Mouse (Mus musculus) liver (tissue): ENCODE data around the gene Klf13.

Experiments used
- DNase-seq: peaks from one replicate; pipeline ENCODE4 v3.0.0-alpha.2; 2020; ENCODE audit warnings: mixed read lengths

The Klf13 gene

DNA sequence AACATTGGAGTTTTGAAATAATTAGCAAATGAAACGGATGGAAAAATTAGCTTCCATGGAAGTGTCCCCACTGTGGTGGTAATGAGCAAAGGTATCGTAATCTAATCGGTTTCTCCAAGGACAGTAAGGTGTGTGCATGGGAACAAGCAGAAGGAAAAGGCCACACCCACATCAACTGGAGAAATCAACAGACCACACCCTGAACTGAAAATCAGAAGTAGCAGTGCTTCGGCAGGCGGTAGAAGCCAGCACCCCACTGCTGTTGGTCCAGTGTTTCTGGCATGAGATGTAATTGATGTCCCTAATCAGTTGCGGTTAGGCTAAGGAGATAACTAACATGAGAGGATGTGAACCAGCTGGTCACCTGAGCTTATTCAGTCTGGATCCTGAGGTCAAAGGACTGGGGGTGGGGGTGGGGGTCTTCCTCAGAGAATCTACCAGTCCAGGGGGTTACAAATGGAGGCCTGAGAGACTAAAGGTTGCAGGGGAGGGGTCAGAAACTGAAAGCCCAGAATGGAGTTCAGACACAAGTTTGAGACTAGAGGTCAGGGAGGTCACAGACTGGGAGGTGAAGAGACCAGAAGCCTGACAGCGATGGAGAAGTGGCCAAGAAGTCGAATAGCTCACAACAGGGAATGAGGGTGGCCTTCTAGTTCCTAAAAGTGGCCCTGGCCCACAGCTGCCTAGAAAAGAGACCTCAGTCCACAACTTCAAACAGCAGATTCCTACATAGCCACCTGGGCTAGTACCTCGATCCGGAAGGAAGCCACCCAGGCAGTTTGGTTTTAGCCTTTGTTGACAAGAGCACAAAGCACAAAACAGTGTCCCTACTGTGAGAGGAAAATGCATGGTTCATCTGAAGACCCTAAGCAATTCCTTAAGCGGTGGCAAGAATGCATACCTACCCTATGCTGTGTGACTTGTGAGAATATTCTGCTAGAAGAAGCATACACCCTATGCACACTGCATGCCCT is 9.1 kb upstream of the Klf13 start:
- DNase-seq: no peak

DNA sequence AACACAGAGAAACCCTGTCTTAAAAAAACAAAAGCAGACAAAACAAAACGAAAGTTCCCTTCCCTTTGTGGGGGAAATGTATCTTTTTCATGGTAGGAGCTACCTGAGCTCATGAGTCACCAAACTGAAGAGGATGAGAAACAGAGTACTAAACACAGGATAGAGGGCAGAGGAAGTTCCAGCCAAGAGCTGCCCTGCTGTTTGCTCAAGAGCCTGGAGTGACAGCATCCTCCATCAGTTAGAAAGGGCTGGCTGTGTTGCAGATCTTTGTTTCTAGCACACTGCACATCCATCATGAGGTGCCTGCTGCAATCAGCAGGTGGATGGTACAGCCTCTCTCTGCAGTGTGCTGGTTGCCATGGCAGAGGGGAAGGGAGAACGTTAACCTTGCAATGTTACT is 5.2 kb upstream of the Klf13 start:
- no peak for DNase-seq

GRCm38 (mm10) chr7:63941501-63941900 is 2.8 kb upstream of the Klf13 start:
- peak; percentile 81 for DNase-seq

DNA sequence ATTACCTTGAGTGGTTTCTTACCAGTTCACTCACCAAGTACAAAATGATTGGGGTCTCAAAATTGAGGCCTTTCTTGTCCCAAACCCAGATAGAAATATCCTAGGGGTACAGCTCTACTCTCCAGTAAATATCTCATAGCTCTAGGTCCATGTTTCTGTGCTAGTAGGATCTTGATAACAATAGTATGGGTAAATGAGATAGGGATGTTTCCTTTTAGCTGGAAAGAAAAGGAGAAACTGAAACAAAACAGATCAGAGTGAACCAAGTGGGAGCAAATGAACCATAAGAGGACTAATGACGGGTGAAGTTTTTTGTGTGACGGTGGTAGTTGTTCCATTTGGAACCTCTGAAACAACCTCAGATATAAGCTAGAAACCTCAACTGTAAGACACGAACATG is 2.3 kb upstream of the Klf13 start:
- DNase-seq: no peak

DNA sequence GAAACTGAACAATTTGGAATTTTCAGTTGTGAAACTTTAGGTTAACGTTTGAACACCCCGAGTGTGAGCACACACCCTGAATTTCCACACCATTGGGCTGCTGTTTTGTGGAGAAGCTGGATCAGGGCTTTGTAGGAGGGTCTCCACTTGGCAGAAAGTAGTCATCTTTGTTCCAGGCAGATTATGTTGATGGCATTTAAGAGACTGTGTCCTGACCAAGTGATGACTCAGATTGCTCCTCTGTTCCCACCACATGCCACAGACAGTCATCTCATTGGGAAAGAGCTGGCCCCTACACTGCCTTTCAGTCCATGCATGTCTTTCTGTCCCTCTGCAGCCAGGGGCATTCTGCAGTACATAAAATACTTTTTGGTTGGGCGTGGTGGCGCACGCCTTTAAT is 1.6 kb upstream of the Klf13 start:
- no peak for DNase-seq

GRCm38 (mm10) chr7:63939397-63939951 is 759 bp upstream of the Klf13 start:
- DNase-seq: peak; percentile 86

- peak; percentile 79 for DNase-seq
These were observed 425 bp downstream of the Klf13 start for GRCm38 (mm10) chr7:63938066-63938913.

GRCm38 (mm10) chr7:63937236-63938065 is 1.3 kb downstream of the Klf13 start:
- DNase-seq: peak; percentile 89

DNA sequence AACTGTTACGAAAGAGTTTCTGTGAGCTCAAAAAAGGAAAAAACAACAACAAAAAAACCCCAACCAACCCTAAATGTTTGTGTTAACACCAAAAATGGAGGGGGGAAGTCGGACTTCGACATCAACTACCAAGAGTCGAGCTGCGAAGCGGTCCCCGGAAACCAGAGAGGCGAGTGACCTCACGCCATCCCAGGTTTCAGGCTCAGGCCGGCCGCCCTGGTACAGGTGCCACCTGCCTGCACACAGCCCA is 1.8 kb downstream of the Klf13 start:
- DNase-seq: no peak

DNA sequence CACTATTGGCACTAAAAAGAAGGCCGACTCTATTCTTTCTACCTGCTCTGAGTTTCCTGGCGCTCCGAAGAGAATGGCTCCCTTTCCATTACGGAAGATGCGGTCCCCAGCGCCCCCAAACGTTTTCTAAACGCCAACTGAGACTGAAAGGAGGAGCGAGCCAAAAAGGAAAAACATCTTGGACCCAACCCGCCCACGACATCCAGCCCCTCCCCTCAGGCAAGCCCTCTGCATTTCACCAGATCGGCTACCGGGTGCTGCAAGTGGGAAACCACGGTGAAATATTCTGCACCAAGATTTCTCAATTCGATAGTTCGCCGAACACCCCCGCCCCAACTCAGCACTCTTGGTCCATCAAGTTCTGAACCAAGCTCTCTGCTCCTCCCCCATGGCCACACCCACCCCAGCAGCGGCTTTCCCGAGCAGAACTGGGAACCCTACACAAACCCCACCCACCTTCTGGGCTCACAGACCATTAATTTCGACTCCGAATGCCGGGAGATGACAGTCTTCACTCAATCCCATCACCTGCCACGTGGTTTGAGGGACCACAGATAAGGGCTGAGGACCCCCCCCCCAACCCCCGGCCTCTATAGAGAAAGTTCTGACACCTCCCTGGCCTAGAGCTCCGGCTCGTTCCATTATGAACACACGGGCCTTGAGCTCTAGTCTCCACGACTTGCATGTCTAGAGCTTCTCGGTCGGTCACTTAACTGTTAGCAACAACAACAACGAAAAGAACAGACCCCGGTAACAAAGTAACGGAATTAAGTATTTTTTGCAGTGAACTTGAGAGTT is 2.3 kb downstream of the Klf13 start:
- peak; percentile 90 for DNase-seq

GRCm38 (mm10) chr7:63935809-63936187 is 2.9 kb downstream of the Klf13 start:
- no peak for DNase-seq

GRCm38 (mm10) chr7:63934530-63934929 is 4.2 kb downstream of the Klf13 start:
- no peak for DNase-seq

DNA sequence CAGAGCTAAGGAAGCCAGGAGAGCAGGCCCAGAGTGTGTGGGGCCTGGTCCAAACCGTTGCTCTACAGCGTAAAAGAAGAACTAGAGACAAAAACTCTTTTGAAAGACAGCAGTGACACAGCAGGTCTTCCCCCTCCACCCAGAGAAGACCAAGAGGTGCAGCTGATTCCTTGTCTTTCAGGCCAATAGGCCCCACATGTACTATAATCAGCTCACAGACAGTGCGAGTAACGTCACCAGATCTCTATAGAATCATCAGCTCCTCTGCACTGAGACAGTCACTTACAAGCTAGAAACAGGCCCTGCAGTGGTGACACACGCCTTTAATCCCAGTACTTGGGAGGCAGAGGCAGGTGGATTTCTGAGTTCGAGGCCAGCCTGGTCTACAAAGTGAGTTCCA is 4.8 kb downstream of the Klf13 start:
- peak; percentile 41 for DNase-seq

- DNase-seq: peak; percentile 56
These were observed 6.3 kb downstream of the Klf13 start for GRCm38 (mm10) chr7:63932461-63932860.

DNA sequence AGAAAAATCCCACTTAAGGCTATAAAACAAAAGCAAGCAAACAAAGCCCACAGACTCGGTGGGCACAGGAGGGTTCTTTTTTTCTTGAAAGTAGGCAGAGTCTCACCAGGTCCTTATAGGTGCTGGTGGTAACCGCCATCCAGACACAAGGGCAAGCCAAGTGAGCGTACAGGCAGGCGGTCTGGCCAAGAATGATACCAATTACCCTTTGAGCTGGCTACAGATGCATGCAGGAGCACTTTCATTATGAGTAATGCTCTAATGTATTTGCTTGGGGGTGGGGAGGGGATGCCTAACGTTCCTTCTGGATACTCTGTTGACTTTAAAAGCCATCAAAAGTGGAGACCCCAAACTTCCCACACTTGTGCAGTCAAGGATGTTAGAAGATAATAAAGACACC is 7.9 kb downstream of the Klf13 start:
- DNase-seq: no peak

- DNase-seq: no peak
These were observed 8.6 kb downstream of the Klf13 start for GRCm38 (mm10) chr7:63930132-63930531.

GRCm38 (mm10) chr7:63929080-63929479 is 9.6 kb downstream of the Klf13 start:
- peak; percentile 36 for DNase-seq

DNA sequence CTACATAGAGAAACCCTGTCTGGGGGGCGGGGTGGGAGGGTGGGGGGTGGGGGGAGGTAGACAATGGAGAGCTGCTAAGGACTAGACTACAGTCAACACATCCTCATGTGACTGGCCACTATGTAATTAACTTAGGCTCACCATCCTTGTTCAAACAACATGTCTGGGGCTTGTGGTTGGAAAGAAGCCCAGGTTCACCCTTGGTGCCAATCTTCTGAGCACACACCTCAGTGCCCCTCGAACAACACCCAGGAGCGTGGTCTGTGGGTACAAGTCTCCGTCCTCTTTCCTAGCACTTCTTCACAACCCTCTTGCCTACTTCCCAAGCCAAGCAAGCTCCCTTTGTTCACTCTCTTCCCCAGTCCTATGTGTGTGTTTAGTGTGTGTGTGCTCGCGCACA is 11.6 kb downstream of the Klf13 start:
- no peak for DNase-seq

DNA sequence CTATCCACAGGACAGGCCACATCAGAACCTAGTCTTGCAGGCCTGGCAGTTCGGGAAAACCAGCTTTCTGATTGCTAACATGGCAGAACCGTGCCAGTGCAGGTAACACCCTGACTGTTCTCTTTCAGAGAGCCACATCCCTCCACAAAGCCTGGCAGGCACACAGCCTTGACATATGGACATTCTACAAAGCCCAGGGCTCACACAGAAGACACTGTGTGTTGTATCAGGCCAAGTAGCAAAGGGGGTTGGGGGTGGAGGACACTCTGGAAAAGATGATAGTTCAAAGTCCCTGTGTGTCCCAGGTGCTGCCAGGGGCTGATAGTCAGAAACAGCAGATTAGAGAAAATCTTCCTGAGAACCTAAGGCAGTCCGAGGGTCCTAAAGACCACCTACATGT is 12.2 kb downstream of the Klf13 start:
- no peak for DNase-seq

GRCm38 (mm10) chr7:63925413-63926360 is 13.0 kb downstream of the Klf13 start:
- no peak for DNase-seq
